Mouse (Mus musculus) MEL (cell line): ENCODE measurements around the gene Uqcr11. TPM values are rescaled to one million over a fixed set of nuclear protein-coding genes. Genes with fewer than 3 reads are reported as not detected.

ENCODE experiments used
- DNase-seq: peaks from one replicate; pipeline ENCODE4 v3.0.0; 2011; ENCODE audit warnings: low read depth, low spot score
- H3K27ac ChIP-seq: 2 replicates; pipeline ENCODE4 v1.5.1; 2012; ENCODE audit warnings: low read depth, mild to moderate bottlenecking, control low read depth, low read length, moderate library complexity; ENCODE audit not compliant: control insufficient read depth
- H3K27me3 ChIP-seq, 2 experiments: fragments of 150-350 bp in 1 of 2; sonication (generic) in 1 of 2; 2 replicates each; pipeline ENCODE4 v1.6.1; 2012; ENCODE audit warnings: low read length in 2 of 2, mild to moderate bottlenecking in 2 of 2, improper control_type of control experiment in 1 of 2, moderate library complexity in 1 of 2; ENCODE audit not compliant: insufficient read depth in 2 of 2, control insufficient read depth in 1 of 2
- H3K36me3 ChIP-seq, 2 experiments: 2 replicates each; pipeline ENCODE4 v1.6.1; 2012 to 2014; ENCODE audit warnings: low read length in 2 of 2, improper control_type of control experiment in 1 of 2, inconsistent platforms in 1 of 2, mild to moderate bottlenecking in 1 of 2; ENCODE audit not compliant: insufficient read depth in 2 of 2, control insufficient read depth in 1 of 2
- H3K4me1 ChIP-seq, 2 experiments: fragments of 150-350 bp in 1 of 2; sonication (generic) in 1 of 2; 2 replicates each; pipeline ENCODE4 v1.6.1; 2012; ENCODE audit warnings: low read length in 2 of 2, improper control_type of control experiment in 1 of 2, mild to moderate bottlenecking in 1 of 2; ENCODE audit not compliant: insufficient read depth in 2 of 2, control insufficient read depth in 1 of 2
- H3K4me3 ChIP-seq, 2 experiments: fragments of 150-350 bp in 1 of 2; sonication (generic) in 1 of 2; 2 replicates each; pipeline ENCODE4 v1.5.1; 2012; ENCODE audit warnings: low read depth in 2 of 2, low read length in 2 of 2, mild to moderate bottlenecking in 2 of 2, moderate library complexity in 2 of 2, control low read depth in 1 of 2, improper control_type of control experiment in 1 of 2; ENCODE audit not compliant: control insufficient read depth in 1 of 2, insufficient read depth in 1 of 2
- H3K79me2 ChIP-seq: 2 replicates; pipeline ENCODE4 v1.6.1; 2012; ENCODE audit warnings: mild to moderate bottlenecking, low read length, moderate library complexity; ENCODE audit not compliant: control insufficient read depth, poor library complexity, insufficient read depth
- H3K9ac ChIP-seq: 2 replicates; pipeline ENCODE4 v1.6.1; 2012; ENCODE audit warnings: low read depth, mild to moderate bottlenecking, control low read depth, low read length, moderate library complexity; ENCODE audit not compliant: control insufficient read depth, poor library complexity, severe bottlenecking
- H3K9me3 ChIP-seq: fragments of 150-350 bp; sonication (generic); replicated peaks from 2 replicates; pipeline ENCODE4 v1.6.1; 2012; ENCODE audit warnings: mild to moderate bottlenecking, low read length, improper control_type of control experiment, moderate library complexity; ENCODE audit not compliant: insufficient read depth
- CTCF ChIP-seq, 3 experiments: IDR thresholded peaks in 2 of 3; conservative IDR thresholded peaks in 1 of 3; 2 replicates each; pipeline ENCODE4 v1.5.1; 2011 to 2012; ENCODE audit warnings: low read length in 3 of 3, low read depth in 2 of 3, mild to moderate bottlenecking in 2 of 3, improper control_type of control experiment in 1 of 3, inconsistent platforms in 1 of 3, mixed read lengths in 1 of 3, moderate library complexity in 1 of 3; ENCODE audit not compliant: control insufficient read depth in 1 of 3, insufficient read depth in 1 of 3, poor library complexity in 1 of 3, severe bottlenecking in 1 of 3
- E2F4 ChIP-seq: IDR thresholded peaks from 2 replicates; pipeline ENCODE4 v1.6.1; 2011; ENCODE audit warnings: low read depth, low read length, improper control_type of control experiment, borderline replicate concordance
- GABPA ChIP-seq: IDR thresholded peaks from 2 replicates; pipeline ENCODE4 v1.6.1; 2012; ENCODE audit warnings: low read depth, mild to moderate bottlenecking, inconsistent platforms, low read length, improper control_type of control experiment, moderate library complexity
- HCFC1 ChIP-seq: IDR thresholded peaks from 2 replicates; pipeline ENCODE4 v1.6.1; 2012; ENCODE audit warnings: low read depth, mild to moderate bottlenecking, inconsistent platforms, low read length, improper control_type of control experiment, moderate library complexity
- KAT2A ChIP-seq: conservative IDR thresholded peaks from 2 replicates; pipeline ENCODE4 v1.6.1; 2012; ENCODE audit warnings: low read depth, low read length, improper control_type of control experiment, inconsistent platforms
- MAZ ChIP-seq: IDR thresholded peaks from 2 replicates; pipeline ENCODE4 v1.6.1; 2012; ENCODE audit warnings: low read depth, mild to moderate bottlenecking, inconsistent platforms, low read length, improper control_type of control experiment
- MYC ChIP-seq: IDR thresholded peaks from 2 replicates; pipeline ENCODE4 v1.6.1; 2011; ENCODE audit warnings: low read depth, mild to moderate bottlenecking, low read length, improper control_type of control experiment, moderate library complexity
- NELFE ChIP-seq: IDR thresholded peaks from 2 replicates; pipeline ENCODE4 v1.6.1; 2011; ENCODE audit warnings: low read depth, low read length, improper control_type of control experiment
- POLR2AphosphoS5 ChIP-seq: IDR thresholded peaks from 2 replicates; pipeline ENCODE4 v1.6.1; 2012; ENCODE audit warnings: low read depth, borderline replicate concordance, mild to moderate bottlenecking, inconsistent platforms, low read length, moderate library complexity, mixed read lengths
- RAD21 ChIP-seq: IDR thresholded peaks from 2 replicates; pipeline ENCODE4 v1.6.1; 2011; ENCODE audit warnings: mild to moderate bottlenecking, low read depth, low read length, improper control_type of control experiment
- SIN3A ChIP-seq: IDR thresholded peaks from 2 replicates; pipeline ENCODE4 v1.6.1; 2012; ENCODE audit warnings: low read length, improper control_type of control experiment, inconsistent platforms
- SMC3 ChIP-seq: IDR thresholded peaks from 2 replicates; pipeline ENCODE4 v1.6.1; 2011; ENCODE audit warnings: low read depth, low read length, improper control_type of control experiment
- TAL1 ChIP-seq: IDR thresholded peaks from 2 replicates; pipeline ENCODE4 v1.6.1; 2012; ENCODE audit warnings: mild to moderate bottlenecking, inconsistent platforms, low read length, moderate library complexity, mixed read lengths
- UBTF ChIP-seq: IDR thresholded peaks from 2 replicates; pipeline ENCODE4 v1.6.1; 2012; ENCODE audit warnings: low read depth, mild to moderate bottlenecking, inconsistent platforms, low read length, improper control_type of control experiment, moderate library complexity, borderline replicate concordance; ENCODE audit not compliant: insufficient read depth
- ZKSCAN1 ChIP-seq: IDR thresholded peaks from 2 replicates; pipeline ENCODE4 v1.6.1; 2012; ENCODE audit warnings: low read depth, mild to moderate bottlenecking, inconsistent platforms, low read length, improper control_type of control experiment, moderate library complexity
- ZMIZ1 ChIP-seq: IDR thresholded peaks from 2 replicates; pipeline ENCODE4 v1.6.1; 2012; ENCODE audit warnings: low read depth, mild to moderate bottlenecking, inconsistent platforms, low read length, improper control_type of control experiment, moderate library complexity
- polyA plus RNA-seq, 2 experiments: library from polyadenylated mRNA; stranded (reverse) in 1 of 2; unstranded in 1 of 2; fragments of >175 nt in 1 of 2; fragments of >200 nt in 1 of 2; gene quantifications; 2 replicates each; pipeline versions ENCODE4 v1.2.1 to v1.2.4; 2012; ENCODE audit warnings: low replicate concordance in 2 of 2, low read depth in 1 of 2; ENCODE audit not compliant: insufficient read length in 2 of 2, insufficient read depth in 1 of 2, missing spikeins in 1 of 2
- total RNA-seq: library from RNA; depleted of rRNA; stranded (reverse); fragments of 300-350 nt; gene quantifications from 2 replicates; pipeline ENCODE4 v1.2.3, GENCODE M21; 2012

Uqcr11 gene
- total and polyA plus RNA-seq, 3 experiments = 481 to 935 TPM; not detected in 1

DNA sequence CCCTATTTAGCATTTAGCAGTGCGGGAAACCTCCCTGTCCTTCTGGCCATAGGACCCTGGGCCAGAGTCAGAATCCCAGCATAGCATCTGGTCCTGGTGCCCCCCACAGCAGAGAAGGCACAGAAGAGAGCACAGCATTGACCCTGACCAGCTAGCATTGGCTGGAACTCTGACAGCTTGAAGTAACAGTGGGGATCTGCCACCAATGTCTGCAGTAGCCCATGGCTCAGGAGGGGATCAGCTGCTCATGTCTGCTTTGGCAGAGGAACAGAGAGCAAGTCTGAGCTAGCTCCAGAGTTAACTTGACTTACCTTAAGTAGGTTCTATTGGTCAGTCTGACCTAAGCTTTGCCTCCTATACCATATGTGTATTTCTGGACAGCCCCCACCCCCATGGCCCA, 11.2 kb upstream of the Uqcr11 start:
- Histone ChIP-seq H3K27ac (no peak overlapping the region), H3K36me3 (peaks cover 10 to 29% of the 10 kb centered on the region in 2 experiments; a peak in 3 of 4 replicates), H3K4me1 (peaks cover 13 to 42% of the 10 kb centered on the region in 2 experiments), H3K4me3 (no peak overlapping the region), H3K9ac (no peak overlapping the region), H3K9me3 (no peaks in the 10 kb centered on the region), H3K79me2 (peaks cover 4% of the 10 kb centered on the region), H3K27me3 (no peaks in the 10 kb centered on the region)
- TF ChIP-seq ZMIZ1 (no peak), CTCF (IDR thresholded peaks at IDR 0.05 in 2 of 3, conservative IDR thresholded peaks at IDR 0.05 in 1 of 3; ENCODE audit: control insufficient read depth in 1 of 3, insufficient read depth in 1 of 3, low read depth in 2 of 3, low read length in 3 of 3, poor library complexity in 1 of 3, severe bottlenecking in 1 of 3) (no peak)
- no peak for DNase-seq

DNA sequence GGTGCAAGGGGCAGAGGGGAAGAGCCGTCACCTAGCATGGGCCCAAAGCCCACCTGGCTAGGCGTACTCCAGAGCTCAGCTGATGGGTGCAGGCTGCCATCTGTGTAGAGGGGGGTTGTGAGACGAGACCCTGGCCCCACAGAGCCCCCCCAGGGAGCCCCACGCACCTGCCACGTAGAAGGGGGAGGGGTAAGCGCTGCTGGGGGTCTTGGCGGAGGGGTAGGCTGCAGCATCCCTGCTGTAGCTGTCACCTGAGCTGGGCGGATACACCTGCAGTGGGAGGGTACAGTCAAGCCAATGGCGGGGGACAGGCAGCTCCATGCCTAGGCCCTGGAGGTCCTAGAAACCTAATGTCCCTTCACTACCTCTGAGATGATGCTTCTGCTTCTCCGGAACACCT, 10.7 kb upstream of the Uqcr11 start:
- Histone ChIP-seq H3K27ac (no peak overlapping the region), H3K27me3 (no peaks in the 10 kb centered on the region), H3K9me3 (no peaks in the 10 kb centered on the region), H3K79me2 (peaks cover 1% of the 10 kb centered on the region), H3K4me1 (peaks cover 9 to 37% of the 10 kb centered on the region in 2 experiments), H3K36me3 (peaks cover 10 to 25% of the 10 kb centered on the region in 2 experiments; a peak in 3 of 4 replicates), H3K9ac (no peak overlapping the region), H3K4me3 (no peak overlapping the region)
- no peak for DNase-seq
- no peak for TF ChIP-seq ZMIZ1
- no peak for TF ChIP-seq KAT2A
- TF ChIP-seq MAZ = no peak
- TF ChIP-seq GABPA = no peak
- no peak for TF ChIP-seq MYC
- no peak for TF ChIP-seq E2F4
- no peak for TF ChIP-seq SIN3A
- TF ChIP-seq RAD21 = no peak
- TF ChIP-seq POLR2AphosphoS5 = no peak
- TF ChIP-seq SMC3 = no peak
- TF ChIP-seq NELFE = no peak

DNA sequence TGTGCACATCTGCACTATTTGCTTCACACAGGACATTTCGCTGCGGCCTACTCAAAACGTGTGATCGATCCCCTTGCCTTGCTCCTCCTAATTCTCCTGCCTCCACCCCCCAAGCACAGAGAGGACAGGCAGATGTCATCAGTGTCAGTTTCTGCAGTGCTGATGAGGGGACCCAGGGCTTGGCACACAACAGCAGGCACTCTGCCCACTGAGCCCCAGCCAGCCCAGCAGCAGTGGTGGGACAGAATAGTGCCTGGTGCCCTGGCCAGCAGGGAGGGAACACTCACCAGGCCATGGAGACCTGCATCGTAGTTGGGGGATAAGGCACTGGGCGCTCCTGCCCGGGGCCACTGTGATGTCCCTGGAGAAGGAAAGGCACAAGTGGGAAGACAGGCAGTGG, 8.9 kb upstream of the Uqcr11 start:
- no peak for DNase-seq
- H3K4me1 ChIP-seq = peaks cover 0 to 19% of the 10 kb centered on the region in 2 experiments; a peak in 2 of 4 replicates
- no peaks in the 10 kb centered on the region for H3K9me3 ChIP-seq
- H3K36me3 ChIP-seq = peaks cover 6 to 12% of the 10 kb centered on the region in 2 experiments; a peak in 3 of 4 replicates
- no peaks in the 10 kb centered on the region for H3K27me3 ChIP-seq
- no peak overlapping the region for H3K4me3 ChIP-seq
- no peak overlapping the region for H3K9ac ChIP-seq
- H3K79me2 ChIP-seq = no peaks in the 10 kb centered on the region
- no peak overlapping the region for H3K27ac ChIP-seq
- TF ChIP-seq E2F4 (no peak), SIN3A (no peak), UBTF (no peak), HCFC1 (no peak), TAL1 (no peak), MYC (no peak), GABPA (no peak), POLR2AphosphoS5 (no peak), ZKSCAN1 (no peak)
- TF ChIP-seq, all 39 proteins: peak for 0
